Mouse (Mus musculus) spleen, adult 18-20 months (tissue): Measurements from ENCODE around the gene Lims1.

ENCODE experiments used
- DNase-seq, 2 experiments: peaks; one replicate each; pipeline ENCODE4 v3.0.0; 2022; ENCODE audit warnings: mixed read lengths in 2 of 2

Gene Lims1

GRCm38 (mm10) chr10:58383761-58384160 lies 60.5 kb downstream of the Lims1 start:
- no peak for DNase-seq

GRCm38 (mm10) chr10:58385629-58386028 lies 62.4 kb downstream of the Lims1 start:
- DNase-seq, result no peak

- DNase-seq, result no peak
These were observed 63.7 kb downstream of the Lims1 start for GRCm38 (mm10) chr10:58386997-58387396.

DNA sequence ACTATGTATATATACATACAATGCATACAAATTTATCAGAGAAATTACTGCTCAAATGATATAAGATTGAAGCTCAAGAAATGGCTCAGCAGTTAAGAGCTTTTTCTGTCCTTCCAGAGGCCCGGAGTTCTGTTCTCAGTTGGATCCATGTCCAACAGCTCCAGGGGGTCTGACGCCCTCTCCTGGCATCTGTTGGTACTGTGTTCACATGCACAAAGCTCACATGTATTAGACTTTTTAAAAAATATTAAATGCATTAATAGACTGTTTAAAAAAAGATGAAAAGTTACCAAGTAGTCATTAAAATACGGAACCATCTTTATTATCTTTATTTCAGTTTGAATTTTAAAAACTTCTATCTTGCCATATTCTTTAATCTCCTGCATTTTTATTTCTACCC lies 65.4 kb downstream of the Lims1 start:
- no peak for DNase-seq

- no peak for DNase-seq
These were observed 65.9 kb downstream of the Lims1 start for GRCm38 (mm10) chr10:58389151-58389550.

DNA sequence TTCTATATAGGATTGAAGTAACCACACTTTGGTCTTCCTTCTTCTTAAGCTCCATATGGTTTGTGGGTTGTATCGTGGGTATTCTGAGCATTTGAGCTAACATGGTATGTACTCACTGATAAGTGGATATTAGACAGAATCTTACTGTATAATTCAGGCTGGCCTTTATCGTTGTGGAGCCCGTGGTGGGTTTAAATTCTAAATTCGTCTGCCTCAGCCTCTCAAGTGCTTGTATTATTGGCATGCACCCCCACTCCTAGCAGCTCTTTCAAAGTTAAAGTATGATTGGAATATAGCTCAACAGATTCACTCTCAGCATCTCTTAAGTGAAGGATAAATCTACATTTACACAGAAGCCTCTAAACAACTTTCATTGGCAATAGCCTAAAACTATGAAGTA lies 69.2 kb downstream of the Lims1 start:
- no peak for DNase-seq

- DNase-seq, result no peak
These were observed 70.1 kb downstream of the Lims1 start for GRCm38 (mm10) chr10:58393026-58394014.

GRCm38 (mm10) chr10:58394170-58394569 lies 70.9 kb downstream of the Lims1 start:
- no peak for DNase-seq

- DNase-seq, result no peak
These were observed 72.0 kb downstream of the Lims1 start for GRCm38 (mm10) chr10:58395315-58395714.

GRCm38 (mm10) chr10:58395723-58396122 lies 72.5 kb downstream of the Lims1 start:
- no peak for DNase-seq

- DNase-seq, result no peak
These were observed 73.3 kb downstream of the Lims1 start for GRCm38 (mm10) chr10:58396600-58396999.

DNA sequence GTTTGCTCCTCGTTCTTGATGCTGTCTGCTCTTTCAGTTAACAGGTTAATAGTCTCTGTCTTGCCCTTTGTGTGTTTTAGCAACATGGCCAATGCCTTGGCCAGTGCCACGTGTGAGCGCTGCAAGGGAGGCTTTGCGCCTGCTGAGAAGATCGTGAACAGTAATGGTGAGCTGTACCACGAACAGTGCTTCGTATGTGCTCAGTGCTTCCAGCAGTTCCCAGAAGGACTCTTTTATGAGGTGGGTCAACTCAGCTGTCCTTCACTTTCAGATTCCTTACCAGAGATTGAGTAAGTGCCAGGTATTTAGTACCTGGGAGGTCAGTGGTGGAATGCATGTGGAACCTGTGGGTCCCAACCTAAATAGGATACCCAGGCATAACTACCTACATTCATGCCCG lies 75.7 kb downstream of the Lims1 start:
- DNase-seq, result no peak

- no peak for DNase-seq
These were observed 78.6 kb downstream of the Lims1 start for GRCm38 (mm10) chr10:58401838-58402237.

DNA sequence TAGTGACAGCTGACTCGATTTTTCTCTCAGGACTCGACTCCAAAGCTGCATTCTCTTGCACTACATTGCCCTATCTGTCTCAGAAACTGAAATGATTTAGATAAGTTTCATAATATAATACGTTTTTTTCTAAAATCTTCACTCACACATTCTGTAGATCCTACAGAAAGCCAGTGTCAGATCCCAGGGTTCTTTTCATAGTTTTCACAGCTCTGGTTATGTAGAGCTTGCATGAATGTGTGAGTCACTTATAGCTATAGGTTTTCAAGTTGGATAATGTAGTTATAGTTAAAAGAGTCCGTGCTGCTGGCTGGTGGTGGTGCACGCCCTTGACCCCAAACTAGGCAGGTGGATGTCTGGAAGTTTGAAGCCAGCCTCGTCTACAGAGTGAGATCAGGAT lies 81.4 kb downstream of the Lims1 start:
- DNase-seq, result no peak

GRCm38 (mm10) chr10:58405285-58405948 lies 82.2 kb downstream of the Lims1 start:
- no peak for DNase-seq

GRCm38 (mm10) chr10:58405949-58406305 lies 82.7 kb downstream of the Lims1 start:
- DNase-seq, result no peak

GRCm38 (mm10) chr10:58412331-58412730 lies 89.1 kb downstream of the Lims1 start:
- DNase-seq, result no peak

GRCm38 (mm10) chr10:58412852-58413251 lies 89.6 kb downstream of the Lims1 start:
- DNase-seq, result no peak

- DNase-seq, result no peak
These were observed 93.4 kb downstream of the Lims1 start for GRCm38 (mm10) chr10:58416702-58417101.

GRCm38 (mm10) chr10:58418290-58418971 lies 95.2 kb downstream of the Lims1 start:
- no peak for DNase-seq

DNA sequence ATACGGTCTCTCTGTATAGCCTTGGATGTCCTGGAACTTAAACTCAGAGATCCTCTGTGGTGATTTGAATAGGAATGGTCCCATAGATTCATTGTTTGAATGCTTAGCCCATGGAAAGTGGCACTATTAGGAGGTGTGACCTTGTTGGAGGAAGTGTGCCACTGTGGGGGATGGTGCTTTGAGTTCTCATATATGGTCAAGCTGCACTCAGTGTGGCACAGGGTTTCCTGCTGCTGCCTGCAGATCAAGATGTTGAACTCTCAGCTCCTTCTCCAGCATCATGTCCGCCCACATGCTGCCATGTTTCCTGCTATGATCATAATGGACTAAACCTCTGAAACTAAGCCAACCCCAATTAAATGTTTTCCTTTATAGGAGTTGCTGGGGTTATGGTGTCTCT lies 104.7 kb downstream of the Lims1 start:
- DNase-seq, result no peak

- no peak for DNase-seq
These were observed 122.6 kb downstream of the Lims1 start for GRCm38 (mm10) chr10:58445850-58446249.
